Mouse (Mus musculus) cerebellum, adult 11-12 months (tissue): ENCODE data around the gene Pth2.

Source experiments
- DNase-seq: peaks from one replicate; pipeline ENCODE4 v3.0.0; 2022

Pth2 gene

DNA sequence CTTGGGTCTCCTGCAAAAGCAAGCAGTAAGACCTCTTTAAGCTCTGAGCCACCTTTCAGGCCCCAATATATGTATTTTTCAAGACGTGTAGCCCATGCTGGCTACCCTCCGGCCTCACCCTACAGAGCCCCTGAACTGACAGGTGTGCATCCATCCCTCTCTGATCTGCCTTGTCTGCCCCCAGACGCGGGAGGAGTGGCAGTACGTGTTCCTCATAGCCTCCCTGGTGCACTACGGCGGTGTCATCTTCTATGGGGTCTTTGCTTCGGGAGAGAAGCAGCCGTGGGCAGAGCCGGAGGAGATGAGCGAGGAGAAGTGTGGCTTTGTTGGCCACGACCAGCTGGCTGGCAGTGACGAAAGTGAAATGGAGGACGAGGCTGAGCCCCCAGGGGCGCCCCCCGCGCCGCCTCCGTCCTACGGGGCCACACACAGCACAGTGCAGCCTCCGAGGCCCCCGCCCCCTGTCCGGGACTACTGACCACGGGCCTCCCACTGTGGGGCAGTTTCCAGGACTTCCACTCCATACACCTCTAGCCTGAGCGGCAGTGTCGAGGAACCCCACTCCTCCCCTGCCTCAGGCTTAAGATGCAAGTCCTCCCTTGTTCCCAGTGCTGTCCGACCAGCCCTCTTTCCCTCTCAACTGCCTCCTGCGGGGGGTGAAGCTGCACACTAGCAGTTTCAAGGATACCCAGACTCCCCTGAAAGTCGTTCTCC, 6.1 kb upstream of the Pth2 start:
- DNase-seq: no peak

DNA sequence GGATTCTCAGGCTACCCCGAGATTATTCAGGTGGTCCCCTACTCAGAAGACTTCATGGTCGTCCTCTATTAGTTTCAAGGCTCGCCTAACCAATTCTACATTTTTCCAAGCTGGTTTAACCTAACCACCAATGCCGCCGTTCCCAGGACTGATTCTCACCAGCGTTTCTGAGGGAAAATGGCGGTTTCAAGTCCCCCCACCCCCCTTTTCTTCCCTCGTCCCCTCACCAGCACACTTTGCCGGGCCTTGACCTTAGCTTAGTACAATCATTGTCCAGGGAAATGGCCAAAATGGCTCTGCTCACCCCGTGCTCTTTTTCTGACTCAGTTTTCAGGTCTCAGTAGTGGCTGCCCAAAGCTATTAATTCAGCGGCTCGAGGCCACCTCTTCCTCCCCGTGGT, 5.4 kb upstream of the Pth2 start:
- no peak for DNase-seq

DNA sequence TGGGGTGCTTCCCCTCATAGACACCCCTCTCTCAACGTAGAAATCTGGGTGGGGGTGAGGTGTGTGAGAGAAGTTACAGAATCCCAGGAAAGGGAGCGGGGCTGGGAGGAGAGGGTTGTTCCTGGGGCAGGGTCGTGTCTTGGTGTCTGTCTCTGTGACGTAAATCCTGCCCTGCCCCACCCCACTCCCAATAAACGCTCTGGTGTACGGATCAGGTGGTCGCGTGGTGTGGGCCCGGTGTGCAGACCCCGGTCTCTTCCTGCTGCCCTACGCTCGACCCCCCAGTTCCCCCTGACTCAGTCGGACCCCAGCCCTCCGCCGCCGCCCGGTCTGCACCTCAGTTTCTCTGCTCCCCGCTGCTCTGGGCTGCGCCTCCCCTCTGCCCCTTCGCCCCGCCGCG, 4.9 kb upstream of the Pth2 start:
- no peak for DNase-seq

DNA sequence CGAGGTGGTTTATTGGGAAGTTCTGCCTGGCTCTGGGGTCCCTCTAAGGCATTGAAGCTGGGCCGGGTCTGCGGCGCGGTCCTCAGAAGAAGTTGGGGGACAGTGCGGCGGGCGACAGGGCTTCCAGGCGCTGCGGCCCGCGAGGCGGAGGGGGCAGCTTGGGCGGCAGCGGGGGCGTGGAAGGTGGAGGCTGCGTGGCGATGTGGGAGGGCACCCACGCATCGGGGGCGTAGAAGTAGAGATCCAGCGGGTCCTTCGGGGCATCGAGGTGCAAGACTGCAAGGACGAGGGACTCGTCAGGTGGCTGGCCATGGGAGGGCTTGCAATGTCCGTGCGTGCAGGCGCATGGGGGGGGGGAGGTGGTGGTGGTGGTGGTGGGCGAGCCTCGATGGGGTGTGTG, 4.4 kb upstream of the Pth2 start:
- DNase-seq: no peak

DNA sequence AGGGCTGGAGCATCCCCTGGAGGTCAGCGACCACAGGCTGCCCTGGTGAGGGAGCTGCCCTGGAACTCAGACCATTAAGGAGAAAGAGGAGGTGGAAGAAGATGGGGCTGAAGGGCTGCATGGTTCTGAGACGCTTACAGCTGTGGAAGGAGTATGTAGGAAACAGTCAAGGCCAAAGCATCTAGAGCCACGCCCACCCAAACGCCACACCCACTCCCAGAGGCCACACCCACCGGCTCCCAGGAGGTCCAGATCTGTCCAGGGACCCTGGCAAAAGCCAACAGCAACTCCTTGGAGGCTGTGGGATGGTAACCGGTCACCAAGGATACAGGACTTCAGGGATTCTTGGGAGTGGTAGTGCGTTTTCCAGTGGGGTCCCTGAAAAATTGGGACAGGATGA, 2.2 kb upstream of the Pth2 start:
- no peak for DNase-seq

DNA sequence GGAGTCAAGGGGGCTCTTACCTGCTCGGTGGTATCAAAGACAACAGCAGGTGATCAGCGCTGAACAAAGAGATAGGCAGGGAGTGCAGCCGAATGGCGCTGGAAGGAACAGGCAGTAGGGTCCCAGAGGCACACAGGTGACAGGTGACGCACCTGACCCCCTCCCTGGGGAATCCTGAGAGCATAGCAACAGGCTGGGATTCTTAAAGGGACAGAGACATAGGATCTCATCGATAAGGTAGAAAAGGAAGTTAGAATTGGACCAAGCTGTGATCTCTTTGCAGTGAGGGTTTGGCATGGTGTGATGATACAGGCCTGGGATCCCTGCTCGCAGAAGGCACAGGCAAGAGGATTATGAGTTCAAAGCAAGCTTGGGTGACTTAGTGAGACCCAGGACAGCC, 1.3 kb upstream of the Pth2 start, which contains the start of gene Gfy:
Gfy (minus strand) TSS at position 101 of the 400 bp plus-strand sequence.
- no peak for DNase-seq

DNA sequence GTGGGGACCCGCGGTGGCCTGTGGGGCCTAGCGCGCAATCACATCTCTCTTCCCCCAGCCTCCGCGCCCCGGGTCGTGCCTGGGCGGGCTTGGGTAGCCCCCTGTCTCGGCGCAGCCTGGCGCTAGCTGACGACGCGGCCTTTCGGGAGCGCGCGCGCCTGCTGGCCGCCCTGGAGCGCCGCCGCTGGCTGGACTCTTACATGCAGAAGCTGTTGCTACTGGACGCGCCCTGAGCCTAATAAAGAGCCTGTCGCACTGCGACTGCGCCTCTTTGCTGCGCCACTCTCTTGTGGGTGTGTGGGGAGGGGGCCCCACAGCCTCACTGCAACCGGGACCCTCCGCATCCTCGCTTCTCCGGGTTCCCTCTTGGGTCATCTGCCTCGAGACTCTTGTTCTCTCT, 745 bp downstream of the Pth2 start:
- DNase-seq: peak; percentile 62

DNA sequence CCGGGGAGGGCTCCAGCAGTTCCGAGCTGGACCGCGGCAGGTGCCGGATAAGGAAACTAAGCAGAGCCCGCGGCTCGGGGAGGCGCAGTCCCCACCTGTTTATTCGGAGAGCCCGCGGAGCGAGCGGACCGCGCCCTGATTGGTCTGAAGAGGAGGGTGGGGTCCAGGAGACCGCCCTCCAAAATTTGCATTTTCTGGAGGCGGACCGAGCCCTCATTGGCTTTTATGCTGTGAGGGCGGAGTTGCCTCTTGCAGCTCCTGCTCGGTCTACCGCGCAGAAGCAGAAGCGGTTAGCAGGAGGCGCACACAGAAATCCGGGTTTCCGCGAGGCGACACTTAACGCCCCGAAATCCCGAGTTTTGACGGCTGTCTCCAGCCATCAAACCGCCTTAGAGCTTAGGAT, 1.4 kb downstream of the Pth2 start:
- peak; percentile 91 for DNase-seq

DNA sequence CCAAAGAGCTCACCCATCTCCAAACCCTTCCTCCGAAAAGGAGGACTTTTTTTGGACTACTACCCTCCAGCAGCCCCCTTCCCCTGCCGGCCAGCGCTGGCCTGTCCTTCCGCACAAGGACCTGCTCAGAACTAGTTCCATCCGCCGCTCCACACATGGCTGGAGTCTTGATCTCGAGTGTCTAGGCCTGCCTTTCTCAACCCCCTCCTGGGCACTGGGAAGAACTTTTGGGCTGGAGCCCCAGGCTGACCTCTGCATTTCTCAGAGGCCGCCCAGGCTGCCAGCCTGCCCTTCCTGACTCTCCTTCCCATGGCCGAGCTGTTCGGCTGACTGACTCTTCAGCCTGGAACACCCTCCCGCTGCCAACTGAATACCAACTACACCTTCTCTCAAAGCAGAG, 1.8 kb downstream of the Pth2 start:
- peak; percentile 55 for DNase-seq

DNA sequence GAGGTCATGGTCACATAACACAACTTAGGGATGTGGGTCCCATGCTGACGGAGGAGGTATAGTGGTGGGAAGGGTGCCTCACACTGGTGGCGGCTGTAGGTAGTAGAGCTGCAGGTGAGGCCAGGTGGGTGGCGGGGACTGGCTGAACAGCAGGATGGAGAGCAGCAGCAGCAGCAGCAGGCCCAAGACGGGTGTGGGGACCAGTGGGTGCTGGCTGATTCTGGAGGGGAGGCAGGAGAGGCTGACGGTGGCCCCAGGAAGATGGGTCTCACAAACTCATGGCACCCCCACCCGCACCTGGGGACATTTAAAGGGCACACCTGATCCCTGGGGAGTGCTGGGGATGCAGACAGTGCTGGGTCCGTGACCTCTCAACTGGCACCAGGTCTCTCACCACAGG, 2.9 kb downstream of the Pth2 start:
- peak; percentile 51 for DNase-seq

DNA sequence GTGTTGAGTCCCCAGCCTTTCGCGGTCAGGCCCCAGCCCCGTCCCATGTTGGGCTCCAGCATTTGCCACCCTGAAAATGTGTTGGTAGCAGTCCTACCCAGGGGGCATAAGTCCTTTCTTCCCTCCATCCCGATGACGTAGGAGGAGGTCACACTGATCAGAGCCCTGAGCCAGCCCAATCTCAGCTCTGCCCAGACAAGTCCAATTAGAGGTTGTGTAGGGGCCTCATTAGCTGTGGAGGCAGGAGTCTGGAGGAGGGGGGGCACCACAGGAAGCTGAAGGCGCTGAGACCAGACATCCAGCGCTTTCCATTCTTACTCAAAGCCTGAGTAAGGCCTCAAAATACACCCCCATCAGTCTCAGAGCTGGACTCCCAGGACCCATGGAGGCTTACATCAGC, 5.1 kb downstream of the Pth2 start:
- DNase-seq: no peak

DNA sequence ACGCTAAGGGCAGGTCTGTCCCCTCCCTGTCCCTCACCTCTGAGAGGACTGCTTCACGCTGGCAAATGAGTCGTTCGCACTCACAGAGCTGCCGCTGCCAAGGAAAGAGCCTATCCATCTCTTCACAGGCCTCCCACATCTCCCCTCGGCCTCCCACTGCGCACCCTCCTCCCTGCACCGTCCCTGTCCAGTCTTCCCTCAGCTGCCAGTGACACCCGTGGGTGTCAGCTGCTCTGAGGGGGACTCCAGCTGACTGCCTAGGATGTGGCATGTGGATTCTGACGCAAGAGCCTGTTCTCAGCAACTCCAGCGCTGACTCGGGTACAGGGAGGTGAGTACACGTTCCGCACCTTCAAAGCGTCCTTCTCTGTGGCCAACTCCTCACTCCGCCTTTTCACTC, 8.8 kb downstream of the Pth2 start:
- DNase-seq: peak; percentile 61

DNA sequence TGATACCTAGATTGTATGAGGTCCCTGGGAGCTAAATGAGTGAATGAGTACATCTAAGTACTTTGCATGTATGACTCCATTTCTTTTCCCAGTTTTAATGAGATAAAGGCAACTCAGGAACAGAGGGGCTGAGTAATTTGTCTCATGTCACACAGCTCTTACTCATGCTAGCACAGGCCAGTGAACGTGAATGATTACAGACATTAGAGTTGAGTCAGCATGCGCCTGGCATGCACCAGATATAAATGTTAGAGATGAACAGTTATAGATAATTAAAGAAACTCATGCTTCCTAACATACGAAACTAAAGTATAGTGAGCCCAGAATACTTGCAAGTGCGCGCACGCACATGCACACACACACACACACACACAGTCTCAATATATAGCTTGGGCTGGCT, 9.4 kb downstream of the Pth2 start:
- DNase-seq: no peak

DNA sequence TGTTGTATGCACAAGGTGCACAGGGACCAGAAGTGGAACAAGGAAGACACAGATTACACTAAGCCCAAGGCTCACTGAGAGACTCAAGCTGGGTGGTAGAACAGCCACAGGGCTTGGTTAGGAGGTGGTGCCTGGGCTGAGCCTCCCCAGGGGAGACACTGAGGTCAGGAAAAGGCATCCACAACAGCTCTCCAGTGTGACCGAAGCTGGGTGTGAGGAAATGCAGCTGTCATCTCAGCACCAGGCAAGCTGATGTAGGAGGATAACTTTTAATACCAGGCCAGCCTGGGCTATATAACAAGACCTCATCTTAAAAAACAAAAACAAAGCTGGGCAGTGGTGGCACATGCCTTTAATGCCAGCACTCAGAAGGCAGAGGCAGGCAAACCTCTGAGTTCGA, 10.4 kb downstream of the Pth2 start:
- no peak for DNase-seq

DNA sequence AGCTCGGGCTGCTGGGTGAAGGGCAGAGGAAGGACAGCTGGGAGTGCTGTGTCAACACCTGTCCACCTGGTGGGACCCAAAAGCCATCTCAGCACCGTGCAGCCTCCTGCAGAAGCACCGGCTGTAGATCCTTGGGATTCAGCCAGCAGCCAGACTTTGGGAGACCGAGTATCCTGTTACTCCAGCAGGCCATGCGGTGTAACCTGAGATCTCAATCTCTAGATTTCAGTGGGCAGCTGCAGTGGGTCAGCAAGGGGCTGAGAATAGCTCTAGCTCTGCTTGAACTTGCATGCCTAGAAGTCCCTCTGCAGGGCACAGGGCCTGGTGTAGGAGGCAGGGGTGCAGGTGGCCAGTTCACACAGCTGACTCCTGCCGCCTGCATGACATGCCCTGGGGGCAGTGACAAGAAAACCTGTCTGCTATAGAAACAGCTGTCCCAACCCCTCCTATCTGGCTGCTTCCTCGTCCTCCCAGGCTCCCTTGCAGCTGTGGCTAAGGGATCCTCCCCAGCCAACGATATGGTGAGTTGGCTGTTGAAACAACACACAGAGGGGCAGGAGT, 11.1 kb downstream of the Pth2 start:
- DNase-seq: peak; percentile 92

DNA sequence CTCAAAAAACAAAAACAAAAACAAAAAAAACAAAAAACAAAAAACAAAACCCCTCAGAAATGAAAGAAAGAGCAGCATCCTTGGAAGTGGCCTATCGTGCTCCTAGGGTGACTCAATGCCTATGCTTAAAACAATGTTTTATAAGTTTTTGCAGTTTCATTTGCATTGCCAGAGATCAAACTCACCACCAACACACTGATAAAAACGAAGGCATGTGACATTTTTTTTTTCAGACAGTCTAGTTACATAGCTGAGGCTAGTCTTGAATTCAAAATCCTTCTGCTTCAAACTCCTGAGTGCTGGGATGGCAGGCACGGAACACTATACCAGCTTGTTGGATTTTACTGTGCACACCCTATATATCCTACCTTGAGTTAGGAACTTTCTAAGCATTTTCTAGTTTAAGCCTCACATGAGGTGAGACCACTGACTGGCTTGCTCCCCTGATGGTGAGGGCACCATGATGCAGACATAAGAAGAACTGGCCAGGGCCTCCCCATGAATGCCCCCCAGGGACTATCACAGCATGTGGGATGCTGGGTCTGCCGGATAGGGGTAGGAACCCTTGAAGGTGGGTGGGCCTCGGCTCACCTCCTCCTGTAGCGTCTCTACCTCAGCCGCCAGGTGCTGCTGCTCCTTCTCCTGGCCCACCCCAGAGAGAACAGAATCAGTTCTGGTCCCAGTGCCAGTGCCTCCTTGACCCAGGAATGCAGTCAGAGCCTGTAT, 12.0 kb downstream of the Pth2 start:
- peak; percentile 70 for DNase-seq

DNA sequence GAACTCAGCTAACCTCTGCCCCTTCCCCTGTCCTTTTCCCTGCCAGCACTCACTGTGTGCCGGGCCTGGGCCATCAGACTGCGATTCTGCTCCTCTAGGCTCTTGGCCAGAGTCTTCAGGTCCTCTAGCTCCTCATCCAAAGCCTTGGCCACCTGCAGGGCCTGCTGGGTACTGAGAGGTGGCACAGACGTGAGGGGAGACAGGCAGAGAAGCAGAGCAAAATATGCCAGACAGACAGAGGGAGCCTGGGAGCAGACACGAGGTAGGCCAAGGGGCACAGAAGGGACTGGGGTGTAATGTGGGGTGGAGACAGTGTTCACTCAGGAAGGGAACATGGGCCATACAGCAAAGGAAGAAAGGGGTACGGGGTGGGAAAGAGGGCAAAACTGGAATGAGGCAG, 12.6 kb downstream of the Pth2 start:
- DNase-seq: peak; percentile 82

DNA sequence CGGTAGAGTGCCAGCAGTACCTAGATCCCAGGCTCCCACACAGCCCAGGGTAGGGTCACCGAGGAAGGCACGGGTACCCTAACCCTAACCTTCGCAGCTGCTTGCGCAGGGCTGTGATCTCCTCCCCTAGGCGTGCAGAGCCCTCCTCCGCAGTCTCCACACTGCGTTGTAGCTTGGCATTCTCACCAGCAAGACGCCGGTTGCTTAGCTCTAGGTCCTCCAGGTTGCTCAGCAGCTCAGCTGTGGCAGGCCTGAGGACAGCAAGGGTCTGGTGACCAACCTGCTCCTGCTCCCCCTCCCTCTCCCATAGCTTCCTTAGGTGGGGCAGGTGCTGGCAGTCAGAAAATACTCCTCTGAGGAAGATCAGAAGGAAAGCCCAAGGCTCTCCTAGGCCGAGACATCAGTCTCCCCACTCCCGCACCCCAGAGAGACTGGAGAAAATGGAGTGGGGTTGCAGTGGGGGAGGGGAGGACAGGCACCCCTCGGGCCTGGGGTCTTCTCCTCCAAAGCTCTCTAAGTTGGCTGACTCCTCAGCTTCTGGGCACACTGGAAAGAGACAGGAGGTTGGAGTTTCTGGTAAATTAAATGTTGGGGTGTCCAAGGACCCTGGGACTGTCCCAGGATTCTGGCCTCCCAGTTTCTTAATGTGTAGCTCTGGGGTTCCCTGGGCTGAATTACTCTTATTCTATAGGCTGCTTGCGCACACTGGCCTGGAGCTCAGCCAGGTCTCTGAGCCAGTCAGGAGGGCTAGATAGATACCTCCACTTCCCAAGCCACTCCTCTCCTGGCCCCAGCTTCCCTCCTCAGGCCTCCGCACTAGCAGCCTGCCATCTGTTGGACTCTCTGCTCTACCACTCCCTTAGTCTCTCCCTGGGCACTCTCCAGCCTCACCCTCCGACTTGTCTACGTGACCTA, 13.3 kb downstream of the Pth2 start:
- peak; percentile 81 for DNase-seq

DNA sequence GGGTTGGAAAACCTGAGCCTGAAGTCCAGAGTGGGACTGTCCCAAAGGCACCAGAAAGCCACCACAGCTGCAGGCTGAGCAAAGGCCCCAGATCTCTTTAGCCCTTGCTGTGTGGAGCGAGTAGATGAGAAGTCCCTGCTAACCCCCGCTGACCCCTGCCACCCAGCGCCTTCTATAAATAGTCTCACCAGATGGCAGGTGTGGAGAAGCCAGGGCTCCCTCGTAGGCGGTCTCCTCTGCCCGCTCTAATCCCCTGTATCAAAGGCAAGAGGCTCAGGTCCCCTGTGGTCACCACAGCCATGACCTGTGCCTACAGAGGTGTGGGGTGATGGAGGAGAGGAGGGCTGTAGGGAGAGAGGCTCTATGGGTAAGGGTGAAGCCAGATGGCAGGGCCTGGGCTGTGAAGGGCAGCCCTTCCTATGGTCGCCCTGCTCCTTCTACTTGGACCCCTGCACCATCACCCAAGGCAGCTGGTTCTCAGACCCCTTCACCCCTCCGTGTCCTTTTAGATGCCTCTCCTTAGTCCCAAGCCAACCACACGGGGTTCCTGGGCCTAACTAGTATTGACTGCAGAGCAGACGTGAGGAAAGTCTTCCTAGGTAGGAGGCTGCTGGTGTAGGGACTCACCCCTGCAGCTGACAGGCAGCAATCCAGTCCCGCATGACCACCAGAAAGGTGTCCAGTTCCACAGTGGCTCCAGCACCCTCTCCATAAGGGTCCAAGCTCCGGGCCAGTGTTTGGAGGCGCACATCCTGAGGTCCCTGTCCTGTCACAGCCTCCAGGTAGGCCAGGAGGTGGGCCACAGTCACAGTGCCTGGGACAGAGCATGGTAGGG, 14.8 kb downstream of the Pth2 start:
- DNase-seq: peak; percentile 78

DNA sequence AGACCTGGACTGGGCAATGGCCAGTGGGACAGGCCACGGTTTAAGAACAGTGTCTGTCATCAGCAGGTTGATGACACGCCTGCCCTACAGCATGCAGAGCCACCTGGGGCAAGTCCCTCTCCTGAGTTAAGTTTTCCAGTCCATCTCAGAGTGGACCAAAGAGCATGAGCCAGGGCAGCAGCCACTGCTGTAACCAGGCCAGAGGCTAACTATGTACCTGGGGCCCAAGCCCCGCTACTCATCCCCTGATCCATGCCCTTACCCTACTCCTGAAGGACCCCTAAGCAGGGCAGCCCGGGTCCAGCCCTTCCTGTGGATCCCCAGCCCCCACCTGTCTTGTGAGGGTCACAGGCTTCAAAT, 15.4 kb downstream of the Pth2 start:
- peak; percentile 54 for DNase-seq

DNA sequence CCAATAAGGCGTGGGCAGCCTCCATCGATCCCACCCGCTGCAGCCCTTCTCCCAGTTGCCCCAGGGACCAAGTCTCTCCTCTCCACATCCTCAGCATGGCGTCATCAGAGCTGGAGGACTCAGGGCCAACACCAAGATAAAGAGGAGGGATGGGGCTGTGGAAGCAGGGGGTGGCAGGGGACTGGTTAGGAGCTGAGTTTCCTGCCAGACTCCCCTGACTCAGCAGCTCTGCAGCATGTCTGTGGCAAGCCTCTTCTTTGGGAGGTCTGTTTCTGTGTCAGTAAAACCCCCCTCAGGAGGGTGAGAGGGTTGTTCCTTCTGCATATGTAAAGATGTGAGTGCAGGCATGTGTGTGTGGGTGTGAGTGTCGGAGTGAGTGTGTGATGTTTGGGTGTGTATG, 16.2 kb downstream of the Pth2 start:
- DNase-seq: peak; percentile 51

DNA sequence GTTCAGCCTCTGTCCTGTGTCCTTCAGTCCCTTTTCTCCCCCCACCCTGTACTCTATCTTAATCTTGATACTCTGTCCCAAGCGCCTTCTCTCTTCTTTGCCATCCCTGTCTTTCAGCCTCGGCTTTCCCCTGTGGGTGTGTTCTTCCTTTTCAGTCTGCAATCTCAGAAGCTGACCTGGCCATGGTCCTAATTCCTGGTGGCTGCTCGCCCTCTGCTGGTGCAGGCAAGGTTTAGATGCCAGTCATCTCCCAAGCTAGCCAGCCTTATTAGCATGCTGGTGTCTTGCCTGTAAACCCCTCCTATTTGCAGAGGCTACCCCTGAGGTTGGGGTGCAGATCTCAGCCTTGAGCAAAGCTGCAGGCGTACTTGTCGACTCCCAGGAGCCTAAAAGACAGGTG, 17.6 kb downstream of the Pth2 start:
- DNase-seq: peak; percentile 92
